Mouse (Mus musculus): ENCODE data around the gene Tgoln1. TPM values are rescaled to one million over a fixed set of nuclear protein-coding genes. Genes with fewer than 3 reads are reported as not detected.

Tgoln1 gene
- 100 to 1,000 TPM in 3 of 26 experiments, 10 to 100 TPM in 23; 23.3 to 141 (median 36.3) TPM for total RNA-seq (2018; cell fraction: chromatin; rRNA removed)
- 100 to 1,000 TPM in 25 of 26 experiments, 10 to 100 TPM in 1; 97.4 to 195 (median 134) TPM for total RNA-seq (2018; cell fraction: cytosol; rRNA removed)
- 100 to 1,000 TPM in 25 of 26 experiments, 10 to 100 TPM in 1; 62.9 to 256 (median 163) TPM for total RNA-seq (2018; cell fraction: nucleus; rRNA removed)
- 90.8 to 106 TPM (median 102 TPM) in 3 replicates for polyA plus RNA-seq (2018)

DNA sequence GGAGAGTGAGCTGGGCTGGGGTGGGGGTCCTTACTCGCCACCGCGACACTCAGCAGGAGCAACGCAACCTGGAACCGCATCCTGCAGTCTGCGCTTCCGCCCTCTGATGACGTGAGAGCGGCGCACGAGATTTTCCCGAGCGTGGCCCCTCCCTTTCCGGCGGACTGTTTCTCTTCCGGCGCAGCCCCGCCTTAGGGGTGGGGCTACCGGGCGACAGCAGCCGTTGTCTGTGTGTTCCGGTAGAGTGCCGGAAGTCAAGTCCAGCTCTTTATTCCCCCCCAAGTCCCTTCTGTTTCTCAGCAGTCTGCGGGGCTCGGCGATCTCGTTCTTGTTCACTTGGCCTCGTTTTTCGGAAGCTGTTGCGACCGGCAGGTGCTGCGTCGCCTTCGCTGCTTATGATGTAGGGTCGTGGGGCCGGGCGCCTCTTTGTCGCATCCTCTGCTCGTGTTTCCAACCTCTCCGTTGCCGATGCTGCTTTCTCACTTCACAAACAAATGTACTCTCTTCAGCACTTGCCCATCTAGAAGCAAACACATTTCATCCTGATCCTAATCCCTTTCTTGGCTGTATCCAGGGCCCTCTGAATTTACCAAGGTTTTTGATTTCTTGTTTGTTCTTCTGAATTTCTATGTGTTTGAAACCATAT, at the start of gene Tgoln1:
Tgoln1 (minus strand) TSS at position 358 of the 646 bp plus-strand sequence.
- 0% methylated on average over 41 of the region's 41 CpGs for WGBS (ENCODE audit: missing documents)
- Histone ChIP-seq H3K4me3 (ENCODE audit: inconsistent target) (peak within 1 kb of the TSS; percentile 100), H3K79me2 (ENCODE audit: inconsistent target) (peaks cover 37% of the 10 kb centered on the region), H3K27ac (peak within 1 kb of the TSS; percentile 63), H3K36me3 (ENCODE audit: inconsistent target) (peaks cover 13% of the 10 kb centered on the region)

GRCm38 (mm10) chr6:72664290-72664689, 47.5 kb upstream of the Tgoln1 start:
- no peak overlapping the region for H3K4me3 ChIP-seq (ENCODE audit: inconsistent target)
- WGBS (ENCODE audit: missing documents), result 76% methylated on average over 8 of the region's 8 CpGs
- H3K79me2 ChIP-seq (ENCODE audit: inconsistent target), result no peaks in the 10 kb centered on the region
- no peaks in the 10 kb centered on the region for H3K36me3 ChIP-seq (ENCODE audit: inconsistent target)
- no peak overlapping the region for H3K27ac ChIP-seq

- 0% methylated on average over 1 of the region's 1 CpGs for WGBS (ENCODE audit: missing documents)
- H3K27ac ChIP-seq, result no peak overlapping the region
These were observed 46.2 kb upstream of the Tgoln1 start for GRCm38 (mm10) chr6:72663000-72663399.

DNA sequence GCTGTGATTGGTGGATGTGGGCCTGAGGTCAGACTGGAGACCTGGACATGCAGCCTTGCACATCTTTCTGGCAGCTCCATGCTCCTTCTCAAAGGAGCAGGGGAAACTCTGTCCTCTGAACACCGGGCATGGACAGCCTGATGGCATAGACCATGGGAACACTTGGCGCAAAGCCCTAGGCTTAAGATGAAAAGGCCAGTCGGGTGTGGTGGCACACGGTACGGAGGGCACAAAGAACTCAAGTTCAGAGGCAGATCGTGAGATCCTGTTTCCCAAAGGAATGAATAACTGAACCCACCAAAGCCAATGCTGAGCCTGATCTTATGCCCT, 43.6 kb upstream of the Tgoln1 start:
- Histone ChIP-seq H3K36me3 (ENCODE audit: inconsistent target) (no peaks in the 10 kb centered on the region), H3K4me3 (ENCODE audit: inconsistent target) (no peak overlapping the region), H3K27ac (no peak overlapping the region), H3K79me2 (ENCODE audit: inconsistent target) (no peaks in the 10 kb centered on the region)
- 89% methylated on average over 6 of the region's 6 CpGs for WGBS (ENCODE audit: missing documents)

More at GRCm38 (mm10) chr6:72663000-72663399, 46.2 kb upstream of the Tgoln1 start:
- no peaks in the 10 kb centered on the region for H3K36me3 ChIP-seq (ENCODE audit: inconsistent target)
- H3K79me2 ChIP-seq (ENCODE audit: inconsistent target), result no peaks in the 10 kb centered on the region
- no peak overlapping the region for H3K4me3 ChIP-seq (ENCODE audit: inconsistent target)

DNA sequence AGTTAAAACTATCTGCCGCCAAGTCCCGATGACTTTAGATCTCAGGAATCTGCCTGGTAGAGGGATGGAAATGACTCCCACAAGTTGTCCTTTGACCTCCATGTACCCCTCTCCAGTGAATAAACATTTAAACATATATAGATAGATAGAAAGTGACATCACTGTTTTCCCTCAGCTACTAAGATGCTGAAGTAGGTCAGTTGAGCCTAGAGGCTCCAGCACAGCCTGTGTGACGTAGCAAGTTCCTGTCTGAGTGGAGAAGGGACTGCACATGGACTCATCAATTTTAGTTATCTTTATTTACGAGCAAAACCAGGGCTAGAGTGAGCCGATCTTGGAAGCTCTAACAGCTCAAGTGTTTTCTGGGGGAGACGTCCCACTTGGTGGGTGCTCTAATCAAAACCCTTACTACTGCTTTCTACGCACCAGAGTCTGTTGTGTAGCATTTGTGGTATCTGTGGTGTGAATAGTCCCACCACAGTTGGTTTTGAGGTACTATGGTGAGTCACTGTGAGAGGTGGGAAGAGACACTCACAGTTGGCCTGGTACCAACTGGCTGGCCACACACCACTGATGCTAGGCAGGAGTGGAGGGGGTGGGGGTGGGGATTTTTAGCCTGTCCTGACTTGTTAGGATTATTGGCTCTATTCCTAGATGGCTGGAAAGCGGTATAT, 43.1 kb upstream of the Tgoln1 start:
- WGBS (ENCODE audit: missing documents), result 30% methylated on average over 8 of the region's 8 CpGs
- no peak overlapping the region for H3K4me3 ChIP-seq (ENCODE audit: inconsistent target)
- H3K79me2 ChIP-seq (ENCODE audit: inconsistent target), result no peaks in the 10 kb centered on the region
- H3K36me3 ChIP-seq (ENCODE audit: inconsistent target), result no peaks in the 10 kb centered on the region
- no peak overlapping the region for H3K27ac ChIP-seq

GRCm38 (mm10) chr6:72658006-72658405, 41.2 kb upstream of the Tgoln1 start:
- H3K27ac ChIP-seq, result no peak overlapping the region
- WGBS (ENCODE audit: missing documents), result 45% methylated on average over 3 of the region's 3 CpGs
- no peaks in the 10 kb centered on the region for H3K79me2 ChIP-seq (ENCODE audit: inconsistent target)
- H3K4me3 ChIP-seq (ENCODE audit: inconsistent target), result no peak overlapping the region
- H3K36me3 ChIP-seq (ENCODE audit: inconsistent target), result no peaks in the 10 kb centered on the region

GRCm38 (mm10) chr6:72656053-72656442, 39.2 kb upstream of the Tgoln1 start:
- Histone ChIP-seq H3K27ac (no peak overlapping the region), H3K36me3 (ENCODE audit: inconsistent target) (no peaks in the 10 kb centered on the region), H3K79me2 (ENCODE audit: inconsistent target) (no peaks in the 10 kb centered on the region), H3K4me3 (ENCODE audit: inconsistent target) (no peak overlapping the region)
- WGBS (ENCODE audit: missing documents), result 91% methylated on average over 7 of the region's 7 CpGs

DNA sequence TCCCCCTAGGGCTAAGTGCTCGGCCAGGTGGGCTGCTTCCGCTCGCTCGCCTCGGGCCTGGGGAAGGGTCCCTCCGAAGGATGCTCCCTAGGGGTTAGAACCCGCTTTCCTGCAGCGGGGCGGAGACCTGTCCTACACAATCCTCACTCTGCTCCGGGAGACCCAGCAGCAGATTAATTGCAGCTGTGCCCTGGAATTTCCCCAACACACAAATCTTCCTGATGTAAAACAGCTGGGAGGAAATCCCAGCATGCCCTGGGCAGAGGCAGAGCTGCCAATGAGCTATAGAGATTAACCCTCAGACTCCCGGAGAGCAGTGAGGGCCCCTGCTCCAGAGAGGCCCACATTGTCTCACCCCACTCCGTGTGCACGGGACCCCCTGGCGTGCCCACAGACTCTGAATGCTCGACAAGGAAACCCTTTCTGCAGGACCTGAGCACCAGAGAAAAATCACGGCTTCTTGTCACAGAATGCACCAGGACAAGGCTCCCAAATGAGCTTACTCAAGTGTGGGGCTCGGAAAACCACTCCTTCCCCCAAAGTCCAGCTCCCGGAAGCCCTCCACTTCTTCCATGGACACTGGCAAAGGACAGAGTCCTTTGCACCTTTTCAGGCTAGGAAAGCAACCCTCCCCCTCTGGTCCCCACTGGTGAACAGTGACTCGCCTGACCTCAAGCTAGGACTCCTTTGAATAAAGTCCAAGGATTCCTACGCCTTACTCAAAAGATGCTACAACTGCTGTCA, 38.7 kb upstream of the Tgoln1 start:
- Histone ChIP-seq H3K4me3 (ENCODE audit: inconsistent target) (no peak overlapping the region), H3K79me2 (ENCODE audit: inconsistent target) (no peaks in the 10 kb centered on the region), H3K36me3 (ENCODE audit: inconsistent target) (no peaks in the 10 kb centered on the region), H3K27ac (no peak overlapping the region)
- 21% methylated on average over 20 of the region's 20 CpGs for WGBS (ENCODE audit: missing documents)

DNA sequence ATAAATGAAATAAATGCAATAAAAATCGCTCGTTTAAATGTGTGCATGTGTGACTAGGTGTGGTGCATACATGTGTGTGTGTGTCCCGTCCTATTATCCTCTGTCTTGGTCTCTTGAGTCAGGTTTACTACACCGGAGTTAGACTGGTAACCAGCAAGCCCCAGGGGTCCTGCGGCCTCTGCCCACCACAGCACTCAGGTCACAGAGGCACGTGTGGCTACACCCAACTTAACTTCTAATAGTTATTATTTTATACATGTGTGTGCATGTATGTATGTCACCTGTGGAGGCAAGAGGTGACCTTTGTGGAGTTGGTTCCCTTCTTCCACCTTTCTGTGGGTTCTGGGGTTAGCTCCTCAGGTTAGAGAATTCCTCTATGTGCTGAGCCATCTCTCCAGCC, 37.6 kb upstream of the Tgoln1 start:
- WGBS (ENCODE audit: missing documents), result 93% methylated on average over 6 of the region's 6 CpGs
- Histone ChIP-seq H3K4me3 (ENCODE audit: inconsistent target) (no peak overlapping the region), H3K36me3 (ENCODE audit: inconsistent target) (no peaks in the 10 kb centered on the region), H3K27ac (no peak overlapping the region), H3K79me2 (ENCODE audit: inconsistent target) (no peaks in the 10 kb centered on the region)

- Histone ChIP-seq H3K36me3 (ENCODE audit: inconsistent target) (no peaks in the 10 kb centered on the region), H3K79me2 (ENCODE audit: inconsistent target) (no peaks in the 10 kb centered on the region), H3K4me3 (ENCODE audit: inconsistent target) (no peak overlapping the region), H3K27ac (no peak overlapping the region)
- WGBS (ENCODE audit: missing documents), result 96% methylated on average over 7 of the region's 7 CpGs
These were observed 36.6 kb upstream of the Tgoln1 start for GRCm38 (mm10) chr6:72653419-72653818.

DNA sequence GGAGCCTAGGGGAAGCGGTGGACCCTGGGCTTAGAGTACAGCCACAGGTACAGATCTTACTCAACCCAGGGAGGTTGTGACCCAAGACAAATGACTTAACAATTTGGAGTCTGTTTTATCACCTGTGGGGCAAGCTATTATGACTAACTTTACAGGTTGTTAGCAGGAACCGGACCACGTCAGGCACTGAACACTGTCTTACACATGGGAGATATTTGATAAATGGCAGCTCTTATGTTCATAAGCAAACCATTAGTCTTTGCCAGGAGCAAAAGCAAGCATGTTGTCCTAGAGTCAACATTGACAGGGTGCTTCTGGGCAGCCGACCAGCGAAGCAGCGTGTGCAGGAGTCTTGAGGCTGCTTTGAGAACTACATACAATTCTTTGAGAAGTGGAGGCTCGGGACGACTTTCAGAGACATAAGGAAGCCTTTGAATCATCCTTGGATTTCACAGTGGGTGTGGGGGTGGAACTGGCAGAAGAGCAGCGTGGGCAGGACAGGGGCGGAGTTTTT, 33.6 kb upstream of the Tgoln1 start:
- WGBS (ENCODE audit: missing documents), result 92% methylated on average over 10 of the region's 10 CpGs
- H3K27ac ChIP-seq, result no peak overlapping the region
- H3K4me3 ChIP-seq (ENCODE audit: inconsistent target), result no peak overlapping the region
- no peaks in the 10 kb centered on the region for H3K79me2 ChIP-seq (ENCODE audit: inconsistent target)
- H3K36me3 ChIP-seq (ENCODE audit: inconsistent target), result no peaks in the 10 kb centered on the region

- WGBS (ENCODE audit: missing documents), result 96% methylated on average over 12 of the region's 12 CpGs
- Histone ChIP-seq H3K36me3 (ENCODE audit: inconsistent target) (no peaks in the 10 kb centered on the region), H3K79me2 (ENCODE audit: inconsistent target) (no peaks in the 10 kb centered on the region), H3K4me3 (ENCODE audit: inconsistent target) (no peak overlapping the region), H3K27ac (no peak overlapping the region)
These were observed 31.3 kb upstream of the Tgoln1 start for GRCm38 (mm10) chr6:72648002-72648595.

DNA sequence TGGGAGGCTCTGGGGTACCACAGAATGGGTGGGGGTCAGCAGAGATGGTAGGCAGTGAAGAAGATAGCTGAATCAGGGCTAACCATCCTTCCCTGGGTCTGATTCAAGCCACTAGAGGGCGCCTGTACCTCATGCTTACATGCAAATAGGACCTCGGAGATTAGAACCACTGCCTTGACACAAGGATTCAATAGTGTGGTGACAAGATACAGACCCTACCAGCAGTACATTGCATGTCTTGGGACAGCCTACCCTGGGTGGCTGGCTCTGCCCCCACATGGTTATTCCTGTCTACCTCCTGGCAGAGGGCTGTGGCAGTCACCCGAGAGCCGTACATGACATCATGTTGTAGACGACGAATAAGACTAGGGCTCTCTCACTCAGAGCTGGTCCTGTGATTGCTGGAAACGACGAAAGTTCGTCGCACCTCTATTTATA, 30.6 kb upstream of the Tgoln1 start:
- H3K79me2 ChIP-seq (ENCODE audit: inconsistent target), result no peaks in the 10 kb centered on the region
- WGBS (ENCODE audit: missing documents), result 67% methylated on average over 10 of the region's 10 CpGs
- H3K27ac ChIP-seq, result no peak overlapping the region
- H3K4me3 ChIP-seq (ENCODE audit: inconsistent target), result no peak overlapping the region
- H3K36me3 ChIP-seq (ENCODE audit: inconsistent target), result no peaks in the 10 kb centered on the region

GRCm38 (mm10) chr6:72645364-72645763, 28.6 kb upstream of the Tgoln1 start:
- no peak overlapping the region for H3K4me3 ChIP-seq (ENCODE audit: inconsistent target)
- no peak overlapping the region for H3K27ac ChIP-seq
- H3K79me2 ChIP-seq (ENCODE audit: inconsistent target), result no peaks in the 10 kb centered on the region
- H3K36me3 ChIP-seq (ENCODE audit: inconsistent target), result no peaks in the 10 kb centered on the region
- WGBS (ENCODE audit: missing documents), result 95% methylated on average over 7 of the region's 7 CpGs
